Mouse (Mus musculus) kidney, adult 2 months (tissue): ENCODE data around the gene Slf2. TPM values are rescaled to one million over a fixed set of nuclear protein-coding genes. Genes with fewer than 3 reads are reported as not detected.
A peak's percentile ranks its signal among the peaks of the same experiment; 100 is the strongest.

Experiments used
- DNase-seq: peaks from one replicate; pipeline ENCODE4 v3.0.0; 2021
- H3K27ac ChIP-seq: fragments of 200-500 bp; 2 replicates; pipeline ENCODE4 v1.5.1; 2012; ENCODE audit warnings: low read depth, low read length, control low read depth, inconsistent platforms; ENCODE audit not compliant: insufficient read depth
- H3K27me3 ChIP-seq: fragments of 200-500 bp; replicated peaks from 2 replicates; pipeline ENCODE4 v1.6.1; 2012; ENCODE audit warnings: mild to moderate bottlenecking, moderate library complexity, low read length, inconsistent platforms; ENCODE audit not compliant: control insufficient read depth, insufficient read depth
- H3K36me3 ChIP-seq: fragments of 200-500 bp; 2 replicates; pipeline ENCODE4 v1.6.1; 2012; ENCODE audit warnings: mild to moderate bottlenecking, moderate library complexity, low read length, inconsistent platforms; ENCODE audit not compliant: control insufficient read depth, insufficient read depth
- H3K4me1 ChIP-seq: fragments of 200-500 bp; 2 replicates; pipeline ENCODE4 v1.6.1; 2011; ENCODE audit warnings: low read length; ENCODE audit not compliant: control insufficient read depth, insufficient read depth
- H3K4me3 ChIP-seq: fragments of 200-500 bp; 2 replicates; pipeline ENCODE4 v1.5.1; 2011; ENCODE audit warnings: mild to moderate bottlenecking, low read depth, low read length, control low read depth; ENCODE audit not compliant: insufficient read depth
- CTCF ChIP-seq: fragments of 200-500 bp; conservative IDR thresholded peaks from 2 replicates; pipeline ENCODE4 v1.5.1; 2011; ENCODE audit warnings: low read depth, mild to moderate bottlenecking, control low read depth, low read length, moderate library complexity, mixed read lengths; ENCODE audit not compliant: insufficient read depth, insufficient read length
- POLR2A ChIP-seq: fragments of 200-500 bp; IDR thresholded peaks from one replicate; pipeline ENCODE4 v1.6.1; 2011; ENCODE audit warnings: low read depth, low read length, control low read depth
- WGBS: fragments of 180-500 bp; shearing (Covaris S2); methylation state at CpG from one replicate; pipeline ENCODE4 v1.1.7; 2018; 5-methylcytosine and 5-hydroxymethylcytosine counted together
- polyA plus RNA-seq: library from polyadenylated mRNA; depleted of rRNA; stranded (reverse); fragments of >200 nt; gene quantifications from 2 replicates; pipeline ENCODE4 v1.2.3, GENCODE M21; 2012

Slf2 gene
- polyA plus RNA-seq, 1 experiment, result 10.5 TPM

DNA sequence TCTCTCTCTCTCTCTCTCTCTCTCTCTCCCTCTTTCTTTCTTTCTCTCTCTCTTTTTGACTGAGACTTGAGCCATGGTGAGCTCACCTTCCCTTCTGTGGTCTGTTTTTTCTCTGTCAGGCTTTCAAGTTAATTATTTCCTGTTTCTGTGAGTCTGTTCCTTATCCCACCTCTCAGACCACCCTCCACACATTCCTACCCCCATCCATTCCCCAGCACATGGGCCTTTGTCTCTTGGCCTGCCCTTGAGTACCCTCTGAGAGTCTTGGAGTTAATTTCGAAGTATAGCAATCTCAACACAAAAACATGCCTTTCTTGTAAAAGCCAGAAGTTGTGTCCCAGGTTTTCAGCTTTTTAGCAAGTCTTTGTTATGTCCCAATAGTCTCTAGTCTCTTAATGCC lies 3.7 kb upstream of the Slf2 start:
- peaks cover 3% of the 10 kb centered on the region for H3K4me1 ChIP-seq
- DNase-seq, result no peak
- H3K4me3 ChIP-seq, result no peak overlapping the region
- no peak for TF ChIP-seq POLR2A
- no peak for TF ChIP-seq CTCF
- WGBS, result 48% methylated on average over 1 of the region's 1 CpGs
- H3K36me3 ChIP-seq, result no peaks in the 10 kb centered on the region
- no peaks in the 10 kb centered on the region for H3K27me3 ChIP-seq
- H3K27ac ChIP-seq, result no peak overlapping the region

DNA sequence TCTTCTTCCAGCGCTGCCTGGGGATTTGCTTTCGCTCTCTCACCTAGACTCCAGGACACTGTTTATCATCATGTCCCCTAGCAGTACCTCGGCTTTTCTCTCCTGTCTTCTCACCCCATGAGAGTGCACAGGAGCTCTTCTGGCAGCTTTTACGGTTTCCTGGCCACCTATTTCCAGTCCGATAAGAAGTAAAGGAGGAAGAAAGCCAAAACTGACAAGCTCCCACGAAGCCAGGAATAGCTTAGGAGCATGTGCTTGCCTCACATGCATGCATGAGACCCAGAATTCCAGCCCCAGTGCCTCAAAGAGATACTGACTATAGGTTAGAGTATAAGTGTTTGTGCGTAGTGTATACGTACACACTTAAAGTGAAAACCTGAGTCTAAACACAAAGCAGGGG lies 2.8 kb upstream of the Slf2 start:
- TF ChIP-seq CTCF (no peak), POLR2A (no peak)
- WGBS, result 65% methylated on average over 8 of the region's 8 CpGs
- Histone ChIP-seq H3K27ac (no peak overlapping the region), H3K4me3 (no peak overlapping the region), H3K4me1 (peaks cover 3% of the 10 kb centered on the region), H3K27me3 (no peaks in the 10 kb centered on the region), H3K36me3 (no peaks in the 10 kb centered on the region)
- no peak for DNase-seq

GRCm38 (mm10) chr19:44929251-44929650 lies 1.7 kb upstream of the Slf2 start:
- Histone ChIP-seq H3K4me3 (no peak overlapping the region), H3K4me1 (peaks cover 3% of the 10 kb centered on the region), H3K27ac (no peak overlapping the region), H3K36me3 (no peaks in the 10 kb centered on the region), H3K27me3 (no peaks in the 10 kb centered on the region)
- TF ChIP-seq CTCF, result no peak
- TF ChIP-seq POLR2A, result no peak
- 40% methylated on average over 3 of the region's 3 CpGs for WGBS
- DNase-seq, result no peak

GRCm38 (mm10) chr19:44929663-44930062 lies 1.3 kb upstream of the Slf2 start:
- 63% methylated on average over 10 of the region's 10 CpGs for WGBS
- TF ChIP-seq CTCF (no peak), POLR2A (no peak)
- no peak overlapping the region for H3K27ac ChIP-seq
- no peaks in the 10 kb centered on the region for H3K36me3 ChIP-seq
- H3K27me3 ChIP-seq, result no peaks in the 10 kb centered on the region
- H3K4me1 ChIP-seq, result peaks cover 3% of the 10 kb centered on the region
- no peak for DNase-seq
- no peak overlapping the region for H3K4me3 ChIP-seq

- TF ChIP-seq POLR2A, result no peak
- no peak for TF ChIP-seq CTCF
- Histone ChIP-seq H3K4me3 (no peak overlapping the region), H3K36me3 (peaks cover 3% of the 10 kb centered on the region; the same call in 1 of the 2 replicates), H3K4me1 (peaks cover 3% of the 10 kb centered on the region), H3K27ac (no peak overlapping the region), H3K27me3 (no peaks in the 10 kb centered on the region)
- 27% methylated on average over 2 of the region's 2 CpGs for WGBS
- DNase-seq, result no peak
Measured at GRCm38 (mm10) chr19:44930122-44930521, 829 bp upstream of the Slf2 start.

GRCm38 (mm10) chr19:44931454-44931759 lies 456 bp downstream of the Slf2 start:
- Histone ChIP-seq H3K36me3 (peaks cover 7% of the 10 kb centered on the region), H3K4me3 (peak overlapping the region; percentile 99), H3K27ac (peak overlapping the region; percentile 72; the same call in 1 of the 2 replicates), H3K27me3 (no peaks in the 10 kb centered on the region), H3K4me1 (peaks cover 3% of the 10 kb centered on the region)
- no peak for TF ChIP-seq POLR2A
- no peak for TF ChIP-seq CTCF
- WGBS, result 1% methylated on average over 18 of the region's 18 CpGs
- DNase-seq, result peak; percentile 91

- Histone ChIP-seq H3K36me3 (peaks cover 7% of the 10 kb centered on the region), H3K27me3 (no peaks in the 10 kb centered on the region), H3K4me1 (peaks cover 3% of the 10 kb centered on the region), H3K4me3 (no peak overlapping the region), H3K27ac (no peak overlapping the region)
- WGBS, result 32% methylated on average over 5 of the region's 5 CpGs
- no peak for DNase-seq
- TF ChIP-seq POLR2A, result no peak
- TF ChIP-seq CTCF, result no peak
Measured at GRCm38 (mm10) chr19:44932051-44932450, 1.1 kb downstream of the Slf2 start.

DNA sequence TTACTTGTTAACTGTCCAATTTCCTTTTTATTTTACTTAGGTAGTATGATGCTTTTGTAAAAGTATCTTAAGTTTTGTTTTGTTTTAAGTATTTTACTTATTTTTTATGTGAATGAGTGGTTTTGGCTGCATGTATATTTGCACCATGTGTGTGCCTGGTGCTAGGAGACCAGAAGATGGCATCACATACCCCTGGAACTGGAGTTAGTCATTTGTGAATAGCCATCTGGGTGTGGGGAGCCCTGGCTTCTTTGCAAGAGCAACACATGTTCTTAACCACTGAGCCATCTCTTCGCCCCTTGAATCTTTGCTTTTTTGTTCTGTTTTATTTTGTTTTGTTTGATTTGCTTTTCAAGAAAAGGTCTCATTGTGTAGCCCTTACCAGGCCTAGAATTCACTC lies 2.2 kb downstream of the Slf2 start:
- Histone ChIP-seq H3K27me3 (no peaks in the 10 kb centered on the region), H3K27ac (no peak overlapping the region), H3K4me3 (no peak overlapping the region), H3K36me3 (peaks cover 7% of the 10 kb centered on the region), H3K4me1 (peaks cover 3% of the 10 kb centered on the region)
- TF ChIP-seq CTCF (no peak), POLR2A (no peak)
- 97% methylated on average over 1 of the region's 1 CpGs for WGBS
- DNase-seq, result no peak
